In the genomic region with DNA sequence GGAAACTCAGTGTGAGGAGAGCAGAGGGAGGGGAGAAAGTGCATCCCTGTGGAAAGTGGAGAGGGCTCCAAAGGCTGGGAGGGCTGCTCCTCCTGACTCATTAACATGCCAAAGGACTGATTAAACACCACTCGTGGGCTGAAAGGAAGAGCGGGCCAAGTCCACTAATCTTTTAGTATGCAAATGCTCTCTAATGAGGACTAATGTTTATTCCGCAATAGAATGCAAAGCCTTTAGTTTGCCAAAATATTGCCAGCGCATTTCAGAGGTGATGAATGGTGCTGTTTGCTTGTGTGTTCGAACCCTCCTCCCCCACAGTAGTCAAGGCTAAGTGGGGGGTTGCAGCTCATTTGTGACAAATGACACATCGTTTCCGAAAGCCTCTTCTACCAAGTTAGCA, we compare ENCODE assay signal across 12 mouse cellular contexts.
A peak's percentile ranks its signal among the peaks of the same experiment; 100 is the strongest.
DNase-seq lines count a peak whose midpoint lies in the region; ATAC-seq lines count a peak whose summit lies in the region.
"Had no signal": no experiment of that assay in that cellular context is flagged by ENCODE, and none has a peak within 500 bp of the region (broad histone marks: within the 10 kb centered on the region; RNA-seq: fewer than 3 reads in every experiment).

No protein-coding gene starts in this region.

- H3K4me2 ChIP-seq in midbrain, embryonic 12.5 days (replicated peaks): no peak overlapping the region
- H3K4me2 ChIP-seq: heart, embryonic 11.5 days had no signal

- WGBS in midbrain, embryonic 12.5 days: 15% methylated on average over 7 of the region's 7 CpGs

- DNase-seq in embryo, embryonic 10 days (ENCODE audit: low spot score): peak; percentile 30
- no peak for DNase-seq in embryo, embryonic 11 days
- DNase-seq in retina, postnatal 1 day: peak; percentile 78
- no peak for DNase-seq in retina, embryonic 14.5 days (ENCODE audit: low spot score)
- no peak for DNase-seq in layer of hippocampus, adult 18-20 months (ENCODE audit: low spot score in 2 of 2)
- no peak for DNase-seq in frontal cortex, postnatal 10 days (ENCODE audit: low spot score in 2 of 2)
- DNase-seq: adrenal gland, adult 8-10 months; cerebellum, adult 18-20 months; lung, adult 2 months had no signal

- ATAC-seq in midbrain, embryonic 12.5 days (ENCODE audit: low FRiP score, low read depth): peak; percentile 83
- no peak for ATAC-seq in monocyte, adult 5-6 weeks (replicated peaks; ENCODE audit: insufficient number of reproducible peaks, low FRiP score, low TSS enrichment, poor library complexity, severe bottlenecking)

- no peak overlapping the region for H3K4me3 ChIP-seq in midbrain, embryonic 12.5 days

- H3K27me3 ChIP-seq in midbrain, embryonic 12.5 days: no peaks in the 10 kb centered on the region

- H3K4me1 ChIP-seq in midbrain, embryonic 12.5 days: no peaks in the 10 kb centered on the region

- H3K36me3 ChIP-seq in midbrain, embryonic 12.5 days: no peaks in the 10 kb centered on the region

- no peaks in the 10 kb centered on the region for H3K9me3 ChIP-seq in midbrain, embryonic 12.5 days

- H3K9ac ChIP-seq in midbrain, embryonic 12.5 days (replicated peaks): no peak overlapping the region

- no peak overlapping the region for H3K27ac ChIP-seq in midbrain, embryonic 12.5 days (replicated peaks)

Comparison
In these comparisons a context has a peak if more than half of its experiments do, and no peak if none do; other contexts are left out.
1. DNase-seq: peak in embryo, embryonic 10 days (single experiment) and retina, postnatal 1 day (single experiment); none in embryo, embryonic 11 days (single experiment), retina, embryonic 14.5 days (single experiment), layer of hippocampus, adult 18-20 months (0 of 2) and frontal cortex, postnatal 10 days (0 of 2).